Mouse (Mus musculus): ENCODE results near the gene Dgcr2.
A peak's percentile ranks its signal among the peaks of the same experiment; 100 is the strongest.

Dgcr2 gene

GRCm38 (mm10) chr16:17911052-17911595, 12.8 kb upstream of the Dgcr2 start, which contains the start of gene Ess2:
TSS of gene Ess2 (minus strand) at chr16:17911348.
- peak; percentile 99 for DNase-seq (ENCODE audit: low read depth, low spot score)

GRCm38 (mm10) chr16:17896091-17896490, 2.3 kb downstream of the Dgcr2 start:
- no peak for DNase-seq (ENCODE audit: low read depth, low spot score)

GRCm38 (mm10) chr16:17893923-17894322, 4.4 kb downstream of the Dgcr2 start, which contains the start of gene Tssk1:
TSS of gene Tssk1 (plus strand) at chr16:17894223.
- DNase-seq (ENCODE audit: low read depth, low spot score) = no peak

- no peak for DNase-seq (ENCODE audit: low read depth, low spot score)
Measured at GRCm38 (mm10) chr16:17892606-17893005, 5.8 kb downstream of the Dgcr2 start.

- peak; percentile 99 for DNase-seq (ENCODE audit: low read depth, low spot score)
Measured at GRCm38 (mm10) chr16:17891567-17891959, 6.8 kb downstream of the Dgcr2 start, which contains the start of gene Gm20518. TSS of gene Gm20518 (minus strand) at chr16:17891671.

- DNase-seq (ENCODE audit: low read depth, low spot score) = peak; percentile 94
Measured at GRCm38 (mm10) chr16:17890917-17891566, 7.3 kb downstream of the Dgcr2 start.

- DNase-seq (ENCODE audit: low read depth, low spot score) = no peak
Measured at GRCm38 (mm10) chr16:17890342-17890727, 8.0 kb downstream of the Dgcr2 start.

GRCm38 (mm10) chr16:17889689-17890341, 8.5 kb downstream of the Dgcr2 start:
- no peak for DNase-seq (ENCODE audit: low read depth, low spot score)

- no peak for DNase-seq (ENCODE audit: low read depth, low spot score)
Measured at GRCm38 (mm10) chr16:17884116-17884515, 14.2 kb downstream of the Dgcr2 start.

- no peak for DNase-seq (ENCODE audit: low read depth, low spot score)
Measured at GRCm38 (mm10) chr16:17882196-17882595, 16.2 kb downstream of the Dgcr2 start.

- DNase-seq (ENCODE audit: low read depth, low spot score) = no peak
Measured at GRCm38 (mm10) chr16:17879571-17879970, 18.8 kb downstream of the Dgcr2 start.

- peak; percentile 74 for DNase-seq (ENCODE audit: low read depth, low spot score)
Measured at GRCm38 (mm10) chr16:17876096-17876495, 22.3 kb downstream of the Dgcr2 start.

GRCm38 (mm10) chr16:17875174-17875573, 23.2 kb downstream of the Dgcr2 start:
- no peak for DNase-seq (ENCODE audit: low read depth, low spot score)

GRCm38 (mm10) chr16:17872995-17873394, 25.4 kb downstream of the Dgcr2 start:
- DNase-seq (ENCODE audit: low read depth, low spot score) = no peak

GRCm38 (mm10) chr16:17871248-17871647, 27.1 kb downstream of the Dgcr2 start:
- no peak for DNase-seq (ENCODE audit: low read depth, low spot score)

- no peak for DNase-seq (ENCODE audit: low read depth, low spot score)
Measured at GRCm38 (mm10) chr16:17865770-17866169, 32.6 kb downstream of the Dgcr2 start.

- no peak for DNase-seq (ENCODE audit: low read depth, low spot score)
Measured at GRCm38 (mm10) chr16:17865293-17865692, 33.1 kb downstream of the Dgcr2 start.

- peak; percentile 69 for DNase-seq (ENCODE audit: low read depth, low spot score)
Measured at GRCm38 (mm10) chr16:17858592-17858991, 39.8 kb downstream of the Dgcr2 start.

- no peak for DNase-seq (ENCODE audit: low read depth, low spot score)
Measured at GRCm38 (mm10) chr16:17857157-17857556, 41.2 kb downstream of the Dgcr2 start.

- no peak for DNase-seq (ENCODE audit: low read depth, low spot score)
Measured at GRCm38 (mm10) chr16:17853263-17853662, 45.1 kb downstream of the Dgcr2 start.

- no peak for DNase-seq (ENCODE audit: low read depth, low spot score)
Measured at GRCm38 (mm10) chr16:17851860-17852259, 46.5 kb downstream of the Dgcr2 start.

GRCm38 (mm10) chr16:17851331-17851730, 47.0 kb downstream of the Dgcr2 start:
- no peak for DNase-seq (ENCODE audit: low read depth, low spot score)

- DNase-seq (ENCODE audit: low read depth, low spot score) = no peak
Measured at GRCm38 (mm10) chr16:17849486-17849885, 48.9 kb downstream of the Dgcr2 start.
